Mouse (Mus musculus) left cerebral cortex, adult 9 months (tissue): ENCODE measurements around the gene Ghr.

Source experiments
- DNase-seq, 2 experiments: peaks; one replicate each; pipeline ENCODE4 v3.0.0; 2022; ENCODE audit warnings: low spot score in 2 of 2

Ghr gene

DNA sequence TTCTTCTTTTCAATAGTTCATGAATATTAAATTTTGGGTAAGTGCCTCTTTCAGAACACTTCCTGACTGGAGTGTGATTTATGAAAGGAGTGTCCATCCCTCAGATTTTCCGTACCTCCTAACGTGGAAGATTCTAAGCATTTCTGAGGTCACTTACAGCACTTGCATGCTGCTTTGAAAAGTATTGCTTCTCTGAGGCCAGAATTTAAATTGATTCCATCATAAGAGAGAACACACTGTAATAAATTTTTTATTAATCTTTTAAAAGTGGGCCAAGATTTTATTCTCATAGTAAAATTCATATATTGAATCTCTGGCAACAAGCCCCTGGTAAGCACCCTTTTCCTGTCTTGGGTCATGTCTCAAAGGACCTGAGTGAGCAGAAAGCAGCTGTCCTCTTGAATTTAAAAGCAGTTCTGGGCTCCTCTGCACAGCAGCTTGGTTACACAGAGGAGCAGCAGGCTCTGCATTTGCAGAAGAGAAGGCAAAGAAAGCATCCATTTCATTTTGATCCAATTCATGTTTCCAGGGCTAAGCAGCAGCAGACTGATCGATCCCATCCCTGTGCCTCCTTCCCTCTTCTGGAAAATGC, 46.9 kb downstream of the Ghr start:
- no peak for DNase-seq

DNA sequence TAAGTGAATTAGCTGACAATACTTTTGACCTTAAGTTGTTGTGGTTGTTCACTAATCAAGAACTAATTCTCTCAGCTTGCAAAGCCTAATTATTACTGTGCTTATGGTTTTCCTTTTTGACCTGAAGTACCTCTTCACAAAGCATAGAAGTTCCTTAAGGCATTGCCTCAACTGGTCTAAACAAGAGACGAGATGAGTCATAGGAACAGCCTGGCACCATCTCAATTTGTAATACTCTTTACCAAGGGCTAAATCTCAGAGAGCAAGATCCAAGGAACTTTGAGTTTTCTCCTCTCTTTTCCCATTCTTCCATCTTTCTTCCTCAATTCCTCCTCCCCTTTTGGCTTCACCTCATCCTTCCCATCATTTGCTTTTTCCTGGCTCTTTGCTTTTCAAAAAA, 69.3 kb downstream of the Ghr start:
- DNase-seq = no peak

DNA sequence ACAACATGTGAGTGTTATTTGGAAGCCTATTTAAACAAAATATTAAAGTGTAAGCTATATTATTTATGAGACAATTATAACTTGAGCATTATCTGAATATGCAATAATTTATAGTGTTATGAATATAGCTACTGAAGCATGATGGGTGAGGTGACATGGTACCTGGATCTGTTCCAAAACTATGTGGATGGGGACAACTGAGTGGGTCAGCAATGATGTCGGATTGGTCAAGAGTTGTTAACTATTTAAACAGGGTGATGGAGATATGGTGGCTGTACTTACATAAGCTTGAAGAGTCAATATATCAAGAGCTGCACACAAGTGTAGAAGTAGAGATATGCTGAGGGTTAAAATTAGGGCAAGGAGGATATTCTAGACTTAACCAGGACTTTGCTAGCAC, 70.9 kb downstream of the Ghr start:
- no peak for DNase-seq

GRCm38 (mm10) chr15:3511639-3512171, 71.6 kb downstream of the Ghr start:
- no peak for DNase-seq

GRCm38 (mm10) chr15:3509089-3509488, 74.2 kb downstream of the Ghr start:
- no peak for DNase-seq

DNA sequence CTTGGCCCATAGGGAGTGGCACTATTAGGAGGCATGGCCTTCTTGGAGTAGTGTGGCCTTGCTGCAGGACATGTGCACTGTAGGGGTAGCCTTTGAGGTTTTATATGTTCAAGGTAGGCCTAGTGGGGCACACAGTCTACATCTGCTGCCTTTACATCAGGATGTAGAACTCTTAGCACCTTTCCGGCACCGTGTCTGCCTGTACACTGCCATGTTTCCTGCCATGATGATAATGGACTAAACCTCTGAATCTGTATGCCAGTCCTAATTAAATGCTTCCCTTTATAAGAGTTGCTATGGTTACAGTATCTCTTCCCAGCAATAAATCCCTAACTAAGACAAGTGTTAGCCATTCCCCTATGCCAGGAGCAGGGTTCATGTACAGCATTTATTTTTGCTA, 76.0 kb downstream of the Ghr start:
- no peak for DNase-seq

- no peak for DNase-seq
These were observed 78.6 kb downstream of the Ghr start for GRCm38 (mm10) chr15:3504700-3505099.

GRCm38 (mm10) chr15:3501683-3502082, 81.6 kb downstream of the Ghr start:
- DNase-seq = no peak

DNA sequence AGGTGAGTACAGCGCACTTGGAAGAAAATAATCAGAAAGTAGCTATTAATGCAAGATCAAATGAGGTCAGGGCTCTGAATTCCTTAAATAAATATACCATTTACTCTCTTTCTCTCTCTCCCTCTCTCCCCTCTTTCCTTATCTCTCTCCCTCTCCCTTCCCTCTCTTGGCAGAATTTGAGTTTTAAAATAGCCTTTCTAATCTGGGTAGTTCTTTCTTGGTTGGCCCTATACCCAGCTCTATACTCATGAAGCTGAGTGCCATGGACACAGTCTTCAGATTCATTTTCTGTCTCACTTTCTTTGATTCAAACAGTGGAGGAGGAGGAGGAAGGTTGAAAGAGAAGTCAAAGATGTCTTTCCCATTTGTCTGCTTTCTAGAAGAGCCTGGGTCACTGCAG, 84.3 kb downstream of the Ghr start:
- DNase-seq = no peak

GRCm38 (mm10) chr15:3497946-3498580, 85.2 kb downstream of the Ghr start:
- DNase-seq = no peak

GRCm38 (mm10) chr15:3490868-3491267, 92.4 kb downstream of the Ghr start:
- DNase-seq = no peak

DNA sequence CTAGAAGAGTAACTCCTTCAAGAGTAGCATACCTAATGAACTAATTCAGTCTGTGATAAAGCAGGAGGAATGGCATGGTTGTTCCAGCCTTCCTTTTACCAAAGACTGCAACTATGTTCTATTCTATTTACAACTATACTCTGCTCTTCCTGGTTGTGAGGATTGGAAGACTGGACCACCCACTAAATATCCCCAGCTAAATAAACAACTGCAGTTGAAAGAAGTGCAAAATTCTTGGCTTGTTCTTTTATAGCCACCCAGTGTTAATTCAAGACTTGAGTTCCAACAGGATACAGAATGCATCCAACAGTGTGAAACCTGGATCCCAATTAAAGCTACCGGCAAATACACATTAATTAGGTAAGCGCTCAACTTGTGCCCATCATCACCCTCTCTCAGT, 93.3 kb downstream of the Ghr start:
- no peak for DNase-seq

- no peak for DNase-seq
These were observed 94.1 kb downstream of the Ghr start for GRCm38 (mm10) chr15:3489180-3489579.

DNA sequence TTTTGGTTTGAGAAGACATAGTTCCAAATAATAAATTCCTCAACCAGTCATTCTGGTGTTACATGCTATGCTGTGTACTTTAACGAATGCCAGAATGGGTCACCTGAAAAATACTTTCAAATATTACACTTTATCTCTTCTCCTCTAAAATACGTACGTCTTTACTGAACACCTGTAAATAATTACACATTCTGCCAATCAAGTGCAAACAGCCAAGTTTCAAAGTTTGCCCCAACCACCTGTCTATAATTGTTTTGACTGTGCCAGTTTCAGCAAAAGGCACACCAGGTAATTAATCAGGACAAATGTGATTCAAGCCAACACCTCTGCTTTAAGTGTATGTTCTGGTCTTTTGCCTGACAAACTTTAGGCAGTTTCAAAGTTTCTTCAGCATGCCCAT, 94.7 kb downstream of the Ghr start:
- no peak for DNase-seq

DNA sequence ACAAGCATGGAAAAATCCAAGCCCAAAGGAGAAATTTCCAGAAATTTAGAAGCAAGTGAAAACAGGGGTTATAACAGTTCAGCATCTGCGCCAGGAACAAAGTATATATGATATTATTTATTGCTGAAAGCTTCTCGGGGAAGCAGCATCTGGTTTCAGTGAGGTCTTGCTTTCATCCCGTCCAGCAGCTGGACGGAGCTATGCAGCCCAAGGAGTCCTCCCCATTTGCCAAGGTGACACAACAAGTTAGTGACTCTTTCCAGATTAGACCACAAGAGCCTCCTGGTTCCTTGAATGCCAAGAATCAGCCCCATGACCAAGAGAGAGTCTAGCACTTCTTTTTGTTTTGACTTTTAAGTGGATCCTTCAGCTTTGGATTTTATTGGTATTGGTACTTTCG, 96.6 kb downstream of the Ghr start:
- DNase-seq = no peak

DNA sequence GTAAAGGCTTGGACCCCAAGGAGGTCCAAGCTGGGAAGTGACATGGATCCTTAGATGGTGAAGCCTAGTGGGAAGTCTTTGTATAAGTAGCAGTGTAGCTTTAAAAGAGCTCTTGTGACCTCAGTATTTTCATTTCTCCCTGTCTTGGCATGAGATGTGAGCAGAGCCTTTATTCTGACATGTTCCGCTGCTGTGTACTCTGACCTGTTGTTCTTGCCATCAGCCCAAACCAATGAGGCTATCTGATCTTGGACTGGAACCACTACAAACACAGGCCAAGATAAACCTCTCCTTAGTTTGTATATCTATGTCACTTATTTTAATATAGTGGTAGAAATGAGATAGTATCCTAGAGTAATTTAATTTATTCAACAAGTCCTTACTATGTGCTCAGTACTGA, 97.9 kb downstream of the Ghr start:
- no peak for DNase-seq

- DNase-seq = no peak
These were observed 99.8 kb downstream of the Ghr start for GRCm38 (mm10) chr15:3483451-3483850.

- DNase-seq = no peak
These were observed 114.1 kb downstream of the Ghr start for GRCm38 (mm10) chr15:3469230-3469629.

GRCm38 (mm10) chr15:3466608-3467007, 116.7 kb downstream of the Ghr start:
- no peak for DNase-seq

GRCm38 (mm10) chr15:3464754-3465153, 118.5 kb downstream of the Ghr start:
- no peak for DNase-seq

- no peak for DNase-seq
These were observed 126.7 kb downstream of the Ghr start for GRCm38 (mm10) chr15:3456543-3456942.

- DNase-seq = no peak
These were observed 127.7 kb downstream of the Ghr start for GRCm38 (mm10) chr15:3455572-3455971.

- no peak for DNase-seq
These were observed 131.1 kb downstream of the Ghr start for GRCm38 (mm10) chr15:3452080-3452752.
